Mouse (Mus musculus): ENCODE measurements around the gene Olfr1367.
"Not testable (repeated sequence)": the region's sequence is repeated elsewhere in the genome, so short reads cannot be mapped to it uniquely, and the experiment has no call there.

The Olfr1367 gene

GRCm38 (mm10) chr13:21396048-21396447 lies 49.3 kb downstream of the Olfr1367 start:
- DNase-seq (ENCODE audit: low spot score in 2 of 2): not testable (repeated sequence)

GRCm38 (mm10) chr13:21397486-21397885 lies 50.8 kb downstream of the Olfr1367 start:
- DNase-seq (ENCODE audit: low spot score in 2 of 2): no peak

Measured in spleen, postnatal 10 days (tissue).